Mouse (Mus musculus) lung, postnatal 36 days (tissue): ENCODE measurements at regions not wholly inside any gene's neighbourhood (a gene's known extent, or its start where the extent isn't known, plus 50 kb on each side); places are given as distances from the start of the nearest gene placed in this dataset.

Experiments
- DNase-seq: peaks from one replicate; pipeline ENCODE4 v3.0.0; 2022; ENCODE audit warnings: mixed read lengths

DNA sequence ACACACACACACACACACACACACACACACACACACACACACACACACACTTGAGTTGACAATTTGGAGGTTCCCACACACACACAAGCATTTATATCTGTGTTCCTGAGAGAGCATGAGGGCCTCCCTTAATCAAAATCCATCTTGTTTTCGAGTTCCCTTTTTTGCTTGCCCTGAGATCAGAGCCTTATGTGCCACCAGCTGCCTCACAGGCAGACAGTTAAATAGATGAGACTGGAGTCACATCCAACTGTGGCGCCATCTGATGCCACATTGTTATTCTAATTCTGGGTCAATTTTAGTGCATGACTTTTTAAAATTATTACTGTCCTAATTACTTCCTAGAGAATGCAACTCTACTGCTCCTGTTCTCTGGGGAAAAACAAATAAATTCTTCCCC, 91.2 kb upstream of the Syndig1 start:
- DNase-seq = no peak

DNA sequence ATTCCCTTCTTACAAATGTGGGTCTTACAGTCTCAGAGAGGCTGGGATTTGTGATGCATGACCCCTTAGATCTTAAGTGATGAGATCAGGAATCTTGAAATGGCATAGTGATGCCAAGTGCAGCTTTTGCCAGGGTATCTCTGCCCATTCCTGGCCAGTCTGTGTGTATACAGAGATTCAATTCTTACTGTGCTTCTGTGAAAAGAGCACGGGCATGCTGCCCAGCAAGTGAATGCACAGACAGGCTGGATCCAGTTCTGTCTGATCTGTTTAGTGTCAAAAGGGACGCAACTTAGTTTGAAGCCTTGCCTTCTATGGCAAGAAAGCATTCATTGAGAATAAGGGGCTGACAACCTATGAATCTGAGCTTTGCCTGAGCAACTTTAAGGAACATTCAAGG, 89.1 kb upstream of the Syndig1 start:
- DNase-seq = no peak

DNA sequence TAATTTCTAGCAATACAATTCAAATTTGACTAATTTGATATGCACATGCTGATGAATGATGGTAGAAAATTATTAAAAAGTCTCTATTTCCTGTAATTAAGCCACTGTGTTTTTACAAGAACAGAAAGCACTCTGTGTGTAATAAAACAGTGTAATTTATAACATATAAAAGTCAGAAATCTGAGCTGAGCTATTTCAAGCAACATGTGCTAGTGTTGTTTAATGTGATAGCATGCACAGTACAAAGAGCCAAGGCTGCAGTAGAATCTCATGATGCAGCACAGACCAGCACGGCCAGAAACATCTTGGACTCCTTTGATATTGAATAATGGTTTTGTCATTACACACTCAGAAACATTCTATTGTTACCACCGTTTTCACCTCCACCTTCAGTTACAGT, 86.3 kb upstream of the Syndig1 start:
- DNase-seq = no peak

DNA sequence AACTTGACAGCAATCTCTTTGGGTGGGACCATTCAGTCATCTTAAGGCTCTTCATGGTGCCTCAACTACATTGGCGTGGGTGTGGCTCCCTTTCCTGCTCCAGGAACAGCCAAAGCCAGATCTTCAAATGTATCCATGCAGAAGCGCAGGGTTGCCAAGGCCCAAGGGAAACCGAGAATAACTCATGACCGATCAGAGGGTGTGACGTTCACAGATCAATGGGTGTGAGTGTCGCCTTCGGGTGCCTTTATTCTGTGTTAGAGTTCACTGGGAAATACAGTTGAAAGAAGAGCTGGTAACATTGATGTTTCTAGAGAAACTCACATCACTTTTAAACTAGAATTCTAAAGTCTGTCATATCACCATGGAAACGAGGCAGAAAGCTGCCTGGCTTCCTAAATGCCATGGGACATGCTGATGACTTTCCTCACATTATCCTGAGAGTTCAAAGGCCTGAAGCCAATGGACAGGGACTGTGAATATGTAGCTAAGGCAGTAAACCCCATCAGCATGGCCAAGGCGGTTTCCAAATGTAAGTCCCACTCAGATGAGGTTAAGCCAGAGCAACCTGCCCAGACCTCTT, 80.7 kb upstream of the Syndig1 start:
- no peak for DNase-seq

DNA sequence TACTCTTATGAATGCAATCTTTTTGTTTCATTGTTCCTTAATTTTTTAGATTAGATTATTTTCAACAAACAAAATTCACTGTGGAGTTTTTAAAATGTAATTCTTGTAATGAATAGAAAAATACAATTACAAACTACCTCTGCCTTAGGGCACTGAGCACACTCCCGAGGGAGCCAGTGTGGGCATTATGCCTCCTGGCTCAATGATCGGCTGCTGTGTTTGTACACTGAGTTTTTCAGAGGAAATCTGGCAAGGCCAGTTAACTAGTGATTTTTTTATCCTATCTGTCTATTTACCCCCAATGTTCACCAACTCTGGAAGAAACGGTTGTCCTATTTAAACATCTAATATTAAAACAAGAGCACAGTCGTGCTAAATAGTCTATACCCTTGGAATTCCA, 69.9 kb upstream of the Syndig1 start:
- DNase-seq = no peak

DNA sequence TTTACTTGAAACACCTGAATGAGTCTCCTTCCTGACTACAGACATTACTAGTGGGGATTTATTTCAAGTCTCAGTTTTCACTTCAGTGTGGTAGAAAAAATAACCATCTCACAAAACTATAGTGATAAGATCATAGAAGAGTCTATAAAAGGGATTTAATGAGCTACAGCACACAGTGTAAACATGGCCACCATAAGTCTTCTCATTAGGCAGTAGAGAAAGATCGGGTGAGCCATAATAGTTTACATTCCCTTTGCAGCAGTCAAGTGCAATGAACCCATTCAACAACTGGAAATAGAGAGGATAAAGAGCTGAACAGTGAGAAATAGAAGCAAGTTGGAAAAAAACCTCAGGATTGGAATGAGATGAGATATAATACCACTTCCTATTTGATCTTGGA, 65.1 kb upstream of the Syndig1 start:
- DNase-seq = no peak

DNA sequence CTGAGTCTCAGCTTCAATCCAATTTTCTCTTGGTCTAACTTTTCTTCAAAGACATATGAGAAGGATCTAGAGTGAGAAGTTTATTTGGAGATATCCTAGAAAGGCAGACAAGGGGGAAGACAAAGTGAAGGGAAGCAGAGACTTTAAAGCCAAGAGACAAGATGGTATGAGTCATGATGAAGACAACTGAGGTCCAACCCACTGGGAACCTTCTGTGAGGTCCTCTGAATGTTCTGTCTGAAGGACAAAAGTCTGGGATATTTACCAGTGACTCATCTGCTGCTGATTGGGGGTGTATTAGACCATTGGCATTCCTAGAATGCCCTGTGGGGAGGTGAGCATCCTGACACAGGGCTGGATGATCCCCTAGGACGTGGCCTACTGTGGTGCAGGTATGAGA, 61.0 kb upstream of the Syndig1 start:
- no peak for DNase-seq

DNA sequence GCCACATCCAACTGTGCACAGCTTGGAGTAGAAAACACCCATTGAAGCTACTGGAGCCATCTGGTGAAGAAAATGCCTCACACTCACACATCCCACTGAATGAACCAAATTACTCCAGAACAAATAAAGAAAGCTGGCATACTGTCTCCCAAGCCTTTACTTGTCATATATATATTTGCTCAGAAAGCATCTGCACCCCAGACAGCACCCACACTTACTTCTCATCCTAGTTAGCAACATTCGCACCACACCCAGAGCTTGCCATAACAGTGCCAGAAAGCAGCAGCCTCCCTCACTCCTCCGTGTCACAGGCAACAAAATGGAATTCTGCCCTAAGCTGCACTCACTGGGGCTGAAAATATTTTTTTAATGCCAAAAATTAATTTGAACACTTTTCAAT, 60.5 kb upstream of the Syndig1 start:
- DNase-seq = no peak

DNA sequence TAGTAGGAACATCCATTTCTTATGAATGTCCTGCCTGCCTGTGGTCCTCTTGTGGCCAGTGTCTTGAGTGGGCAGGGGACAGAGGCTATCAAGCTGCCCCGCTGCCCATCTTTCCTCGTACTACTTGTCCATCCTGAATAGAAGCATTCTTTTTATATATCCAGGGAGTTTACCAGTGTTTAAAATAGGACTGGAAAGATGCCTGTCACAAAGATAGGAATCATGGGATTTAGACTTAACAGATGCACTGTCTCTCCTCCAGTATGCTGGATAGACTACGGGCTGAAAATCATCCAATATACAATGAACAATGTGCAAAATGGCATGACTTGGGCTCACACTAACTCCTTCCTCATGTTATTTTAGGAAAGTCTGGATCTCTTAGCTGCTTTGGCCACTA, 51.7 kb upstream of the Syndig1 start:
- no peak for DNase-seq
